Mouse (Mus musculus) layer of hippocampus, adult 8-10 months (tissue): Measurements from ENCODE around the gene Snx1. TPM values are rescaled to one million over a fixed set of nuclear protein-coding genes. Genes with fewer than 3 reads are reported as not detected.
A peak's percentile ranks its signal among the peaks of the same experiment; 100 is the strongest.

Experiments used
- DNase-seq, 2 experiments: peaks; one replicate each; pipeline ENCODE4 v3.0.0; 2022; ENCODE audit warnings: low spot score in 2 of 2
- total RNA-seq, 4 experiments: library from RNA; stranded (reverse); gene quantifications; 2 replicates each; pipeline ENCODE4 v1.2.4; 2022

Snx1 gene
- 10 to 100 TPM; 84.0 to 94.9 (median 90.0) TPM for total RNA-seq

DNA sequence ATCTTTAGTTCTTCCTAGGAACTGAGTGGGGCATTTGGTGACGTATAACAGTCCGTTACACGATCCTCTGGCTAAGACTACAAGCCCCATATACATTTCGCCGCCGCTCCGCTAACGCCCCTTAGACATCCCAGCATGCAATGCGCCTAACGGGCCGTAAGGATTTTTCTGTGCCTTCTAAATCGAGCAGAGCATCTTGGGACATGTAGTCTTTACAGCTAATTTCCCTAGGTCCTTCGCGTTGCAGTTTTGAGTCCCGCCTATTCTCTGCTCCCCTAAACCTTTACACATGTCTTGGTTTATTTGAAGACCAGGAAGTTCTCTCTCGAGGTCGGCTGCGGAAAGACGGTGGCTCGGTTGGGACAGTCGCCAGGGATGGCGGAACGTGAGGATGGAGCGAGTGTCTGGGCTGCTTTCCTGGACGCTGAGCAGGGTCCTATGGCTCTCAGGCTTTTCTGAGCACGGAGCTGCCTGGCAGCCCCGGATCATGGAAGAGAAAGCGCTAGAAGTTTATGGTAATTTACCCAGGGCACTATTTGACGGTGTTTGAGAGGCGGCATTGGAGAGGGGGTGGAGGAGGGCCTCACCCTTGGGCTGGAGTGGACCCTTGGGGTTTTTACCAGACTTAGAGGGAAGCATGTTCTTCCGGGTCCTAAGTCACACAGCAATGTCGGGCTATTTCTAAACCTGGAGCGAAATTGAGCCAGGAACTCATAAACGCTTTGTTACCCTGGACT lies at the start of gene Snx1, which contains the start of gene Ciao2a:
TSS of gene Snx1 (minus strand) at position 132 of the 737 bp plus-strand sequence.
TSS of gene Ciao2a (plus strand) at position 156 of the 737 bp plus-strand sequence.
- DNase-seq: peak; percentile 95

- no peak for DNase-seq
Observed at GRCm38 (mm10) chr9:66174985-66175384, 48.6 kb upstream of the Snx1 start.

- DNase-seq: no peak
Observed at GRCm38 (mm10) chr9:66173316-66173855, 47.0 kb upstream of the Snx1 start.

DNA sequence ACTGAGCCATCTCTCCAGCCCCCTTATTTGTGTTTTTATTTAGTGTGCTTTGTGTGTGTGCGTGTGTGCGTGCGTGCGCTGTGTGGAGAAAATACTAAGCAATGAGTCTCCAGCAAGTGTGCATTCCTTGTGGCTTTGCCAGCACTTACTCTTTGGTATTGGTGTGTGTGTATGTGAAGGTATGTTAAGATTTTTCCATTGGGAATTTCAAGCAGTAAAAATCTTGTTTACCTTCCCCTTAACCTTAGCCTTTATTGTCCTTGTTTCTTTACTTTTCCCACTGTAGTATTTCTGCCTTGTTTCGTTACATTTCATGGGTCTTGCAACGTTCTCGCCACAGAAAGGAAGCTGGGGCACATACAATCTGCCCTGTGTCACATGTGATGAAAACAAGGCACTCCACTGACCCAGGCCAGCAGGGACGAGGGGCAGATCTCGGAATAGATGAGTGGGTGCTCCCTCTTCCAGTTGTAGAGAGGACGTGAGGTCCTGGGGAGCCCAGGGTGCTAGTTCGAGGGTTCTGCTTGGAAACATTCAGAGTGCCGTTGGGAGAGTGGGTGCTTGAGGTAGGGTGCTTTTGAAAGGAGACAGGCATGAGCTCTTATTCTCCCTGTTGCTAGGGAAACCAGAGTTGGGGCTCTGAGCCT lies 45.0 kb upstream of the Snx1 start:
- no peak for DNase-seq

DNA sequence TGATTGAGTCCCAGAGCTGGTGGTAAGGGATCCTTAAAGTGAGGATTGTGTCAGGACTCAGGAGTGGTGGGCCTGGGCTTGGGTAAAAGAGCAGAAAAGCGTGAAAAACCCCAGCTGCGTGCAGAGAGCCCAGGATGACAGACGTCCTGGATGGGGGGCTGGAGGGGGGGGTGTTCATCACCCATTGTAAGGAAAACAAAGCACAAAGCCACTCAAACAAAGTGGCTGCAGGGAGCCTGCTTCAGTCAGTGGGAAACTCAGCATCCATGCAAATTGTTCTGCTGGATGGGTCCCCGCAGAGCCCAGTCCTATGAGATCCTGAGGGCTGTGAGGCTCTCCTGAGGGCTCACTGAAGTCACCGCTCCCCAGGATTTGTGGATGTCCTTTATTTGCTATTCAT lies 44.1 kb upstream of the Snx1 start:
- no peak for DNase-seq

DNA sequence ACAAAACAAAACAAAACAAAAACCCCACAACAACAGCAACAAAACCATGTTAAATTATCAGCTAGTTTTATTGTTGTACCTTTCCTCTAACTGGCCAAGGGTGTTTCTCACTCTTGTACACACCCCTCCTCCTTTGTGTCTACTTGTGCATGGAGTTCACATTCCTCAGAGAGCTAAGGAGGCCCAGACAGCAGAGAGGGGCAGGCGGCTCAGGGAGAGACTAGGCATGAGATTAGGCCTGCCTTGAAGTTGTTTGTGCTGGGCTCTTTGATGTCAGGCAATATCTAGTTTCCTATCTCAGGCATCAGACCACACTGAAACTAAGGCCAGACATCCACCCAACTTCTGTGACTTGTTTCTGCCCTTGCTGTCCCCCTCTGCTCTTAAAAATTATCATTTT lies 41.8 kb upstream of the Snx1 start:
- DNase-seq: no peak

- no peak for DNase-seq
Observed at GRCm38 (mm10) chr9:66167222-66167621, 40.8 kb upstream of the Snx1 start.

- DNase-seq: no peak
Observed at GRCm38 (mm10) chr9:66162995-66163394, 36.6 kb upstream of the Snx1 start.

GRCm38 (mm10) chr9:66160155-66160554 lies 33.8 kb upstream of the Snx1 start:
- DNase-seq: no peak

DNA sequence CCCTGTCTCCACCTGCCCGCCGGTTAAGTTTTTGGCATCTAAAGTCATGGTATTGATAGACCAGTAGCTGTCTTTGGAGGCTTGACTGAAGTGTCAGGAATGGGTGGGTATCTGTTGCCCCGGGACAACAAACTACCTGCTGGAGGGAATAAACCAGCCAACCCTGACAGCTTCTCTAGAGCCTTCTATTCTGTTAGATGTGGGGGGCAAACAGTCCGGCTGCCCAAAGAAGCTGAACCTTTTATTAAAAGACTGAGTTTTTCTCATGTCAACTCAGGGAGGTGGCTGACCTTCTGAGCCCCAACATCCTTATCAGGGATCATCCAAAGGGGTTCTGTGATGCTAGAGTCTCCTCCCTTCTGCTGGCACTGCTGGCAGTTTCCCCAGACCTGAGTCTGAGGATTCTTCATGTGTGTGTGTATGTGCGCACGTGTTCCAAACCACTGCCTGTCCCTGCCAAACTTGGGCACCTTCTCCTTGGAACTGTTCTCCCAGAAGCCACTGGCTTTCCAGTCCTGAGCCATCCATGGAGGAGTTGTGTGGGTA lies 32.6 kb upstream of the Snx1 start:
- no peak for DNase-seq

GRCm38 (mm10) chr9:66157958-66158830 lies 31.8 kb upstream of the Snx1 start, which contains the start of gene Dapk2:
TSS of gene Dapk2 (plus strand) at chr9:66158223.
- DNase-seq: peak in 1 of 2 experiments; percentile 52

DNA sequence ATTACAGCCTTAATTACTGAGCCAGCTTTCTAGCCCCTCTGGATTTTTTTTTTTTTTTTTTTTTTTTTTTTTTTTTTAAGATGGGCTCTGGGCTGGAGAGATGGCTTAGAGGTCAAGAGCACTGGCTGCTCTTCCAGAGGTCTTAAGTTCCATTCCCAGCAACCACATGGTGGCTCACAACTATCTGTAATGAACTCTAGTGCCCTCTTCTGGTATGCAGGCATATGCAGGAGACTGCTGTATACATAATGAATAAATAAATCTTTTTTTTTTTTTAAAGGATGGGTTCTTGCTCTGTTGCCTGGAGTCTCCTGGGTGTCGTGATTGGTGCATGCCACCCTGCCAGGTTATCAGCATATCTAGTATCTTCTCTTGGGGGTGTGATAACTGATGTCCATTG lies 29.1 kb upstream of the Snx1 start:
- DNase-seq: no peak

DNA sequence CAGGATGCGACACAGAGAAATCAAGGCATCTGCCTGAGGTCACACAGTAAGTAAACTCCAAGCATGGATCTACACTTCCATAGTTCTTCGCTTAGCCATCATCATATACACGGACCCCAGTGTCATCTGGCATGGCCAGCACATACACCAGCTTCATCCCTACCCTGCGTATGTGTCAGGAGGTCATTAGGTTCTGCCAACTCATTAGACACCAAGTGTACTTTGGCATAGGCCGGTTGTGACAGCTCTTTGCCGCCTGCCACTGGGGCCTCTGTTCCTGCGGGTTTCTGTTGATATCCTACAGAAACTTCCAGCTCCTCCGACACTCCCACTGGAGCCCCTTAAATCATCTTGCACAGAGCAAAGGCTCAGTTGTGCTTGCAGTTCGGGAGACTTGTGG lies 27.6 kb upstream of the Snx1 start:
- DNase-seq: no peak

GRCm38 (mm10) chr9:66153594-66153993 lies 27.2 kb upstream of the Snx1 start:
- no peak for DNase-seq

GRCm38 (mm10) chr9:66152011-66152410 lies 25.6 kb upstream of the Snx1 start:
- no peak for DNase-seq

- no peak for DNase-seq
Observed at GRCm38 (mm10) chr9:66146141-66146540, 19.8 kb upstream of the Snx1 start.

GRCm38 (mm10) chr9:66144248-66144647 lies 17.9 kb upstream of the Snx1 start:
- DNase-seq: peak; percentile 56 to 79

GRCm38 (mm10) chr9:66142265-66142664 lies 15.9 kb upstream of the Snx1 start:
- DNase-seq: no peak

- DNase-seq: no peak
Observed at GRCm38 (mm10) chr9:66138193-66138592, 11.8 kb upstream of the Snx1 start.

GRCm38 (mm10) chr9:66135967-66136366 lies 9.6 kb upstream of the Snx1 start:
- DNase-seq: no peak

- DNase-seq: no peak
Observed at GRCm38 (mm10) chr9:66131466-66131865, 5.1 kb upstream of the Snx1 start.
